Mouse (Mus musculus): Measurements from ENCODE around the gene Pjvk. TPM values are rescaled to one million over a fixed set of nuclear protein-coding genes. Genes with fewer than 3 reads are reported as not detected.
"Not testable (repeated sequence)": the region's sequence is repeated elsewhere in the genome, so short reads cannot be mapped to it uniquely, and the experiment has no call there.

The Pjvk gene
- not detected in 2 replicates for total RNA-seq (2021)
- long read RNA-seq, experiment 1 = 0 reads
- long read RNA-seq, experiment 2 = 0 reads

- peak; percentile 99 for DNase-seq
These were observed at the start of gene Pjvk, which contains the start of gene Prkra for GRCm38 (mm10) chr2:76647883-76648570. TSS of gene Pjvk (plus strand) at chr2:76648476. TSS of gene Prkra (minus strand) at chr2:76648015.

GRCm38 (mm10) chr2:76599214-76599613 lies 49.1 kb upstream of the Pjvk start:
- DNase-seq = peak; percentile 13

GRCm38 (mm10) chr2:76602256-76602655 lies 46.0 kb upstream of the Pjvk start:
- no peak for DNase-seq

GRCm38 (mm10) chr2:76606704-76607103 lies 41.6 kb upstream of the Pjvk start:
- no peak for DNase-seq

GRCm38 (mm10) chr2:76610326-76611104 lies 37.8 kb upstream of the Pjvk start:
- DNase-seq = peak; percentile 32

GRCm38 (mm10) chr2:76611996-76612395 lies 36.3 kb upstream of the Pjvk start:
- no peak for DNase-seq

- peak; percentile 59 for DNase-seq
These were observed 30.2 kb upstream of the Pjvk start for GRCm38 (mm10) chr2:76618078-76618477.

- peak; percentile 13 for DNase-seq
These were observed 28.1 kb upstream of the Pjvk start for GRCm38 (mm10) chr2:76620188-76620587.

- no peak for DNase-seq
These were observed 26.6 kb upstream of the Pjvk start for GRCm38 (mm10) chr2:76621724-76622123.

GRCm38 (mm10) chr2:76622316-76622715 lies 26.0 kb upstream of the Pjvk start:
- not testable (repeated sequence) for DNase-seq

- DNase-seq = no peak
These were observed 18.0 kb upstream of the Pjvk start for GRCm38 (mm10) chr2:76630293-76630692.

- peak; percentile 23 for DNase-seq
These were observed 16.7 kb upstream of the Pjvk start for GRCm38 (mm10) chr2:76631600-76631999.

- DNase-seq = no peak
These were observed 8.6 kb upstream of the Pjvk start for GRCm38 (mm10) chr2:76639637-76640036.

GRCm38 (mm10) chr2:76643801-76644200 lies 4.5 kb upstream of the Pjvk start:
- no peak for DNase-seq

- DNase-seq = no peak
These were observed 821 bp upstream of the Pjvk start for GRCm38 (mm10) chr2:76647441-76647869.

GRCm38 (mm10) chr2:76648666-76649141 lies 428 bp downstream of the Pjvk start:
- DNase-seq = no peak

- DNase-seq = no peak
These were observed 4.8 kb downstream of the Pjvk start for GRCm38 (mm10) chr2:76653070-76653469.

GRCm38 (mm10) chr2:76654646-76655045 lies 6.4 kb downstream of the Pjvk start:
- no peak for DNase-seq

- no peak for DNase-seq
These were observed 7.2 kb downstream of the Pjvk start for GRCm38 (mm10) chr2:76655444-76655843.

GRCm38 (mm10) chr2:76655982-76656381 lies 7.7 kb downstream of the Pjvk start:
- peak; percentile 33 for DNase-seq

- no peak for DNase-seq
These were observed 10.3 kb downstream of the Pjvk start for GRCm38 (mm10) chr2:76658551-76658950.

GRCm38 (mm10) chr2:76659419-76659818 lies 11.1 kb downstream of the Pjvk start:
- no peak for DNase-seq

- DNase-seq = no peak
These were observed 17.3 kb downstream of the Pjvk start for GRCm38 (mm10) chr2:76665531-76665930.

Measured in adrenal gland, postnatal 14 days (tissue).